Mouse (Mus musculus): Measurements from ENCODE around the gene Agmat. TPM values are rescaled to one million over a fixed set of nuclear protein-coding genes. Genes with fewer than 3 reads are reported as not detected.

Gene Agmat
- polyA plus RNA-seq, 1 experiment, result 2.2 TPM

DNA sequence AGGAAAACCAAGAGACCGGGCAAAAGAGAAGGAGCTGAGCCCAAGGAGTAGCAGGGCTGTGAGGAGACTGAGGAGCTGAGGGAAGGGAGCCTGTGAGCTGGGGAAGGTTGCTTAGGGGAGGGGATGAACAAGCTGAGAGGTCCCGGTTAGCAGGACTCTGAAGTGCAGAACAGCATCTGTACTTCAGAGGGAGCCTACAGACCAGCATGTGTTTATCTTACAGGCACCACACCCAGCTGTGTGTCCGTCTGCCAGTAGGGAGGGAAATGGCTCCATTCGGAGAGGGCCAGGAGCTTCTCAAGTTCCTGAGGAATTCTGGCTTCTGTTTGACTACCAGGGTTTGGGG lies 5.6 kb downstream of the Agmat start:
- H3K27ac ChIP-seq (ENCODE audit: insufficient read depth, low read length), result no peak overlapping the region
- TF ChIP-seq POLR2A (IDR thresholded peaks at IDR 0.05; ENCODE audit: extremely low read depth, insufficient read depth, low read length), result no peak
- TF ChIP-seq CTCF (IDR thresholded peaks at IDR 0.05; ENCODE audit: extremely low read depth, insufficient read depth, low read length), result no peak
- H3K4me1 ChIP-seq (ENCODE audit: control insufficient read depth, insufficient read depth, low read length), result no peaks in the 10 kb centered on the region
- H3K4me3 ChIP-seq (ENCODE audit: insufficient read depth, low read length), result no peak overlapping the region

DNA sequence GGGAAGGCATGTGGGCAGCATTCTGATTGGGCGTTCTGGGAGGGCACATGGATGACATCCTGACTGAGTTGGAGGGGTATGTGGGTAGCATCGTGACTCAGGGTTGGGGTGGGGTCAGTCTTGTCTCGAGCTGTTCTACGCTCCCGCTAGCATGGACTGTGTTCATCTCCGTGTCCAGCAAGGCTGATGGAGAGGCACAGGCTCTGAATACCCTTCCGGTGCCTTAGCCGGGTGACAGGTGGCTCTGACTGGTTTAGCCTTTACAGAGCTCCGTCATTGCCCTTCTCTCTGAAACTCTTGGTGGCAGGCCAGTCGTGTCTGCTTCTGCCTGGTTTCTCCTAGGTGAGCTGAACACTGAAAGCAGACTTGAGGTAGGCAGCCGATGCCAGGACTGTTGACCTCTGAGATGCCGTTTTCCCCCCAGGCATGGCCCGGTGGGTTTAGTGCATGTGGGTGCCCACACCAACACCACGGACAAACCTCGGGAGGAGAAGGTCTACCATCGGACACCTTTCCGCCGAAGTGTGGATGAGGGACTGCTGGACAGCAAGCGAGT lies 9.0 kb downstream of the Agmat start:
- H3K4me1 ChIP-seq (ENCODE audit: control insufficient read depth, insufficient read depth, low read length), result no peaks in the 10 kb centered on the region
- H3K27ac ChIP-seq (ENCODE audit: insufficient read depth, low read length), result no peak overlapping the region
- TF ChIP-seq POLR2A (IDR thresholded peaks at IDR 0.05; ENCODE audit: extremely low read depth, insufficient read depth, low read length) (no peak), CTCF (IDR thresholded peaks at IDR 0.05; ENCODE audit: extremely low read depth, insufficient read depth, low read length) (no peak)
- no peak overlapping the region for H3K4me3 ChIP-seq (ENCODE audit: insufficient read depth, low read length)

DNA sequence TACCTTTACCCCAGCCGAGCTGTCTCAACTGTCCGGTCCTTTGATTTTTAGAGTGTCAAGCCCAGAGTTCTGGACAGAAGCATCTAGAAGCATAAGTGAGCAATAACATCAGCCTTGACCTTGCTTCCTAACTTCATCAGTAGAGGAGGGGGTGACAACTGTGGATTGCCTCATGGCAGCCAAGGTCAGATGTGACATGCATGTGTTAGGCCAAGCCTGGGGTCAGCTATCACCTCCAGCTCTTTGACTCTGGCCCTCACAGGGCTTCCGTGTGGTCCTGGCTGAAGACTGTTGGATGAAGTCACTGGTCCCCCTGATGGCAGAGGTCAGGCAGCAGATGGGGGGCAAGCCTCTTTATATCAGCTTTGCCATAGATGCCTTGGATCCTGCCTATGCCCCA lies 10.7 kb downstream of the Agmat start:
- TF ChIP-seq CTCF (IDR thresholded peaks at IDR 0.05; ENCODE audit: extremely low read depth, insufficient read depth, low read length) (no peak), POLR2A (IDR thresholded peaks at IDR 0.05; ENCODE audit: extremely low read depth, insufficient read depth, low read length) (no peak)
- no peak overlapping the region for H3K27ac ChIP-seq (ENCODE audit: insufficient read depth, low read length)
- H3K4me1 ChIP-seq (ENCODE audit: control insufficient read depth, insufficient read depth, low read length), result no peaks in the 10 kb centered on the region
- H3K4me3 ChIP-seq (ENCODE audit: insufficient read depth, low read length), result no peak overlapping the region

DNA sequence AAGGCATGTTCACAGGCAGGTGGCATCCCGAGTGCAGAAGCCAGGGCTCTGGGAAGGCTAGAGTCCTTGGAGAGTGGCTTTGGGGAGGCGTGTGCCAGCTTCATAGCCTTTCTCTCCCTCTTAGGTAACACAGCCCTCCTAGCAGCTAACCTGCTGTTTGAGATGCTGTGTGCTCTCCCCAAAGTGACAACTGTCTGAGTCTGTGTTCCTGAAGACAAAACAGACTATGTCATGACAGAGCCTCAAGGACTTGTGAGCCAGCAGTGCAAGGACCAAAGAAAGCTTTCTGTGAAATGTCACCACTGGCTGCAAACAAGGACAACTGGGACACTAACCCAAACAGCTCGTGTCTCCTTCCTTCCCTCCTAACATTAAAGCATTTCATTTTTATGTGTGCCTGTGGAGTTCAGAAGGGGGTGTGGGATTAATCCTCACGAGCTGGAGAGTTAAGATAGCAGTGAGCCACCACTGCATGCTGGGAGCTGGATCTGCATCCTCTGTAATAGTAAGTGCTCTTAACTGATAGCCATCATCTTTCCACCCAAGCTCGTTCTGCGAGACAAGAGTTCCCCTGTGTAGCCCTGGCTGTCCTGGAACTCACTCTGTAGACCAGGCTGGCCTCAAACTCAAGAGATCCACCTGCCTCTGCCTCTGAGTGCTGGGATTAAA lies 12.5 kb downstream of the Agmat start:
- no peak overlapping the region for H3K4me3 ChIP-seq (ENCODE audit: insufficient read depth, low read length)
- no peaks in the 10 kb centered on the region for H3K4me1 ChIP-seq (ENCODE audit: control insufficient read depth, insufficient read depth, low read length)
- TF ChIP-seq POLR2A (IDR thresholded peaks at IDR 0.05; ENCODE audit: extremely low read depth, insufficient read depth, low read length) (no peak), CTCF (IDR thresholded peaks at IDR 0.05; ENCODE audit: extremely low read depth, insufficient read depth, low read length) (no peak)
- no peak overlapping the region for H3K27ac ChIP-seq (ENCODE audit: insufficient read depth, low read length)

DNA sequence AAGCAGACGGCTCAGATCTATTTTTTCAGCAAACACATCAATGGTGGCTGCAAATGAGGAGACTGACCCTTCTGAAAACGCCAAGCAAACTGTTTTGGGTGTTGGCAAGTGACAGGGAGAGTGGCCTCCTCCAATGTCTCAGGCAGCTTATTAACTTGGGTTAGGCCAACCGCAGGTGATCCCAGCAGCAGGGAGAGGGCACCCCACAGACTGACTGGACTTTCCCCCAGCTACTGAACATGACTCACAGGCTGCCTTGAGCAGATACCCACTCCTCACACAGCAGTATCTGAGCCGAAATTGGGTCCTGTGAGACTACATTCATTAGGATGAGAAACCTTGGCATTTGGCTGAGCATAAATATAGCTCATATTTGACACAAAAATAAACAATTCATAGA lies 14.5 kb downstream of the Agmat start:
- H3K4me1 ChIP-seq (ENCODE audit: control insufficient read depth, insufficient read depth, low read length), result no peaks in the 10 kb centered on the region
- TF ChIP-seq POLR2A (IDR thresholded peaks at IDR 0.05; ENCODE audit: extremely low read depth, insufficient read depth, low read length), result no peak
- TF ChIP-seq CTCF (IDR thresholded peaks at IDR 0.05; ENCODE audit: extremely low read depth, insufficient read depth, low read length), result no peak
- no peak overlapping the region for H3K4me3 ChIP-seq (ENCODE audit: insufficient read depth, low read length)
- H3K27ac ChIP-seq (ENCODE audit: insufficient read depth, low read length), result no peak overlapping the region

DNA sequence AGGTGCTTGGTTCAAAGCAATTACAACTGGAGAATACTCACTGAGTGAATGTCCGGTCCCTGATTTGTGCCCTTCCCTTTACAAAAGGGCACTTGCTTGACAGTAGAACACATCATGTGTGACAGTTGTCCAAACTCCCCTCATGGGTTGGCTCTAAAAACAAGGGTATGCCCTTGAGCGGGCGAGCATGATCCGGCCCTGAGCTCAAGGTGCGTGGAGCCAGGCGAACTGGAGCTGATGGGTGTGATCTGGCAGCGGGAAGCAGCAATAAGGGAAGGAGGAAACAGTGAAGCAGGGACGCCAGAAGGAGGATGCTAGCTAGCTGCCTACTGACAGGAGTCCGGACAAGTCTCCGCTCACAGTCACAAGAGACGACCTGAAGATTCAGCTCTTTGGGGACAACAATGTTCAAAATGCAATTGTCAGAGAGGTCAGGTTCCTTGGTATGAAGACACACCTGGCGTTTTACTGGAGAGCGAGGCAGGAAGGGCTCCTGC lies 15.7 kb downstream of the Agmat start:
- TF ChIP-seq CTCF (IDR thresholded peaks at IDR 0.05; ENCODE audit: extremely low read depth, insufficient read depth, low read length), result no peak
- TF ChIP-seq POLR2A (IDR thresholded peaks at IDR 0.05; ENCODE audit: extremely low read depth, insufficient read depth, low read length), result no peak
- Histone ChIP-seq H3K4me1 (ENCODE audit: control insufficient read depth, insufficient read depth, low read length) (peaks cover 2% of the 10 kb centered on the region; the same call in 1 of the 2 replicates), H3K27ac (ENCODE audit: insufficient read depth, low read length) (no peak overlapping the region), H3K4me3 (ENCODE audit: insufficient read depth, low read length) (no peak overlapping the region)

DNA sequence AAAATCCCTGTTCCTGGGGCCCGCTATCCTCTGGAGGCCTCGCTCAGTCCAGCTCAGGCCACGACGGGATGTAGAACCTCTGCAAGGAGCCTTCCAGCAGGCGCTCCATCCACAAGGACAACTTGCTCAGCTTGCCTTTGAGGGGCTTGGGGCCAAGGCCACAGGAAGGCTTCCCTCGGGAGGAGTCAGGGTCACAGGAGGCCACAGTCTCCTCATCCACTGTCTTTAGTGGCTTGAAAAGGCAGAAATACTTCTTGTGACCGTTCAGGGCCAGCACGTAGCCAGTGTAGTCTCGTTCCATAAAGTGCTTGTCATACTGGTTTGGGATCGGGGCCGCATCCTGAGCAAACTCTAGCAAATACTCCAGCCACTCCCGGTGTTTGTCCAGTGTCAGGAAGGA lies 17.0 kb downstream of the Agmat start:
- Histone ChIP-seq H3K4me3 (ENCODE audit: insufficient read depth, low read length) (no peak overlapping the region), H3K4me1 (ENCODE audit: control insufficient read depth, insufficient read depth, low read length) (peaks cover 3% of the 10 kb centered on the region; the same call in 1 of the 2 replicates), H3K27ac (ENCODE audit: insufficient read depth, low read length) (no peak overlapping the region)
- TF ChIP-seq POLR2A (IDR thresholded peaks at IDR 0.05; ENCODE audit: extremely low read depth, insufficient read depth, low read length) (no peak), CTCF (IDR thresholded peaks at IDR 0.05; ENCODE audit: extremely low read depth, insufficient read depth, low read length) (no peak)

DNA sequence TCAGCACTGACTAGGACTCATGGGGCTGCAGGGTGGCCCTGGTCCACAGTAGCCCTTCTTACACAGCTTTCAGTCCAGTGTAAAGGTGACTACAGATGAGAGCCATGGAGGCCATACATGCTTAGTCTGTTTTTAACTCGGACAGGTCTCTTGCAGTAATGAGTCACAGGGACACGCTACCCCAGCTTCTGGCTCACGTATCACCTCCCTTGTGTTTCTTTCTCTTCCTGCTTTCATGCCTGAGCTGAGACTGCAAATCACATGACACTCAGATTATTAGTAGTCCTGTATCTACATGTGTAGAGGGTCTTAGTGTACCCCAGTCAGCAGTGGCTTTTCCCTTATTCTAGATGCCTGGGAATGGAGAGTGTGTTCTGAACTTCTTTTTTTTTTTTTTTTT lies 18.5 kb downstream of the Agmat start:
- Histone ChIP-seq H3K4me1 (ENCODE audit: control insufficient read depth, insufficient read depth, low read length) (peaks cover 3% of the 10 kb centered on the region; the same call in 1 of the 2 replicates), H3K27ac (ENCODE audit: insufficient read depth, low read length) (no peak overlapping the region)

DNA sequence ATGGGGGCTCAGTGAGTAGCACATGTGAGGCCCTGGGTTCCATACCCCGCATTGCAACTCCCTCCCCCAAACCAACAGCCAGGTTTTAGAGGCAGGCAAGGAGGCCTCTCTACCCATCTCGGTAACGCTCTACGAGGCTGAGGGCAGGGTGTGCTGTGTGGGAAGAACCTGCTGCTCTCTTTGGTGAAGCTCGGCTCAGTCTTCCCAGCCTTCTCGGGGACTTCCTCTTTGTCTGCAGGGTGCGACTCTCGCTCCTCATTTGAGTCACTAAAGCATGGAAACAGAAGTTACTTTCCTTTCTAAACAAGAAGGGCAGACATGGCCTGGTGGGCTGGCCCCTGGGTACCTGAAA lies 19.8 kb downstream of the Agmat start:
- no peak for TF ChIP-seq CTCF (IDR thresholded peaks at IDR 0.05; ENCODE audit: extremely low read depth, insufficient read depth, low read length)
- TF ChIP-seq POLR2A (IDR thresholded peaks at IDR 0.05; ENCODE audit: extremely low read depth, insufficient read depth, low read length), result no peak
- Histone ChIP-seq H3K4me1 (ENCODE audit: control insufficient read depth, insufficient read depth, low read length) (peaks cover 3% of the 10 kb centered on the region; the same call in 1 of the 2 replicates), H3K4me3 (ENCODE audit: insufficient read depth, low read length) (no peak overlapping the region), H3K27ac (ENCODE audit: insufficient read depth, low read length) (no peak overlapping the region)

More for the DNA sequence above, 18.5 kb downstream of the Agmat start:
- no peak overlapping the region for H3K4me3 ChIP-seq (ENCODE audit: insufficient read depth, low read length)
- no peak for TF ChIP-seq POLR2A (IDR thresholded peaks at IDR 0.05; ENCODE audit: extremely low read depth, insufficient read depth, low read length)
- no peak for TF ChIP-seq CTCF (IDR thresholded peaks at IDR 0.05; ENCODE audit: extremely low read depth, insufficient read depth, low read length)

DNA sequence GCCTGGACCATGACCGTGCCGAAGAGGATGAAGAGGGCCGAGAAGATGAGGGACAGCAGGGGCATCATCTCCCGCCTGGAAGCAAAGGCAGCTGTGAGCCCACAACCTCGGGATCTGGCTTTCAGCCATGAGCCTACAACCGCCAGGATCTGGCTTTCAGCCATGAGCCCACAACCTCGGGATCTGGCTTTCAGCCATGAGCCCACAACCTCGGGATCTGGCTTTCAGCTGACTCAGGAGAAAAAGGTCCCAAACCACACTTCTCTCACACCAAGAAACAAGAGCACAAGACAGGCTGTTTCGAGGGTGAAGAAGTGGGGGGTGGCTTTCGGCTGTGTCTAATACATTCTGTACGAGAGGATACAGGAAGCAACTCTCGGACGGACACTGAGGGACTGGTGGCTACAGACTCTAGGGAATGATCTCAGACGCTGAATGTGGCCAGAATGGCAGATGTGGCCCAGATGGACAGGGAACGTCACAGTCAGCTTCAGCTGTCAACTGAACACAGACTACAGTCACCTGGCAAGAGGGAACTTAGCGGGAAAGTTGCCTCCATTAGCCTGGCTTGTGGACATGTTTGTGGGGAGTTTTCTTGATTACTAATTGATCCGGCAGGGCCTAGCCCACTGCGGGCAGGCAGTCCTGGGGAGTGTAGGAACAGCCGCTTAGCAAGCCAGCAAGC lies 20.3 kb downstream of the Agmat start:
- Histone ChIP-seq H3K27ac (ENCODE audit: insufficient read depth, low read length) (no peak overlapping the region), H3K4me3 (ENCODE audit: insufficient read depth, low read length) (no peak overlapping the region), H3K4me1 (ENCODE audit: control insufficient read depth, insufficient read depth, low read length) (peaks cover 3% of the 10 kb centered on the region; the same call in 1 of the 2 replicates)
- TF ChIP-seq CTCF (IDR thresholded peaks at IDR 0.05; ENCODE audit: extremely low read depth, insufficient read depth, low read length), result no peak
- TF ChIP-seq POLR2A (IDR thresholded peaks at IDR 0.05; ENCODE audit: extremely low read depth, insufficient read depth, low read length), result no peak
